Mouse (Mus musculus) stomach, postnatal 0 days (tissue): Measurements from ENCODE around the gene Aldh16a1.

Experiments
- CTCF ChIP-seq: IDR thresholded peaks from 2 replicates; pipeline ENCODE4 v1.5.1; 2016; ENCODE audit warnings: antibody characterized with exemption, low read depth, mild to moderate bottlenecking, moderate library complexity
- EP300 ChIP-seq: optimal IDR thresholded peaks from 2 replicates; pipeline ENCODE3; 2016; ENCODE audit warnings: antibody characterized with exemption

GRCm38 (mm10) chr7:45134544-45135026 lies 19.8 kb downstream of the Aldh16a1 start:
- TF ChIP-seq CTCF (no peak), EP300 (no peak)
